Mouse (Mus musculus) lung, adult 18-20 months (tissue): ENCODE measurements around the gene Slc5a11.

Experiments
- DNase-seq, 2 experiments: peaks; one replicate each; pipeline ENCODE4 v3.0.0; 2022; ENCODE audit warnings: mixed read lengths in 2 of 2

The Slc5a11 gene

GRCm38 (mm10) chr7:123214365-123215075 lies at the start of gene Slc5a11:
Gene Slc5a11 (plus strand): TSS chr7:123214780.
- no peak for DNase-seq

DNA sequence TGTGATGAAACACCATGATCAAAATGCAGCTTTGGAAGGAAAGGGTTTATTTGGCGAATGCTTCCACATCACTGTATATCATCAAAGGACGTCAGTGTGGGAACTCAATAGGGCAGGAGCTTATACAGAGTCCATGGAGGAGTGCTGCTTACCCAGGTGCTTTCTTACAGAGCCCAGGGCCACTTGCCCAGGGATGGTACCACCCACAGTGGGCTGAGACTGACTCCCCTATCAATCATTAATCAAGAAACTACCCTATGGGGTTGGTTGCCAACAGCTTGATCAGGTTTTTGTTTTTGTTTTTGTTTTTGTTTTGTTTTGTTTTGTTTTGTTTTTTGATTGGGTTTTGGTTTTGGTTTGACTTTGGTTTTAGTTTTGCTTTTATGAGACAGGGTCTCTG lies 47.1 kb upstream of the Slc5a11 start:
- no peak for DNase-seq

GRCm38 (mm10) chr7:123169618-123170017 lies 45.0 kb upstream of the Slc5a11 start:
- no peak for DNase-seq

DNA sequence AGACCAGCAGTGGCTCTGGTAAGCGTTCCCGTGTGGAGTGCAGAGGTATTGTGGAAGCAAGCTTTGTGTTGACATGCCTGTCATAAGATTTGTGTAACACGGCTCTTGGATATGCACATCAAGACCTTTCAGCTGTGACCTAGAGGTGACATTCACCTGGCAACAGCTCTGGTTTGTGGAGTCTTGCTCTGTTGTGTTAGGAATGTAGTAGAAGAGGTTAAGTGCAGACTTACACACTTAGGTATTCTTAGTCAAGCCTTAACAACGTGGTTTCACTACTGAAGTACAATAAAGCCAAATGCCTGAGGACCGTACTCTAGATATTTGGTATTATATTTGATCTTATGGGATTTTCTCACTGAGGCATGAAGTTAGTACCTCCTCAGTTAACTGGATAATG lies 42.5 kb upstream of the Slc5a11 start:
- peak in 1 of 2 experiments; percentile 31 for DNase-seq

DNA sequence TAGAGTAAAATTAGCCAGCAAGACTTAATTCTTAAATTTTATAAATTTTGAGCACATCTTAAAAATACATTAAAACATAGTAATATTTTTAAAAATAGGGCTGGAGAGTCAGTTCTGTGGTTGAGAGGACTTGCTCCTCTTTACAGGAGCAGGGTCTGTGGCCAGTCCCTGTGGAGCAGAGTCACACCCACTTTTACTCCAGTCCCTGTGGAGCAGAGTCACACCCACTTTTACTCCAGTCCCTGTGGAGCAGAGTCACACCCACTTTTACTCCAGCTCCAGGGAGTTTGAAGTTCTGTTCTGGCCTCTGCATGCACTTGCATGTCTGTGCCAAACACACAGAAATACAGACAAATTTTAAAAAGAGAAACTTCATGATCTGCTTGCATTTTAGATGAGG lies 37.4 kb upstream of the Slc5a11 start:
- DNase-seq, result no peak

- peak in 1 of 2 experiments; percentile 31 for DNase-seq
These were observed 32.5 kb upstream of the Slc5a11 start for GRCm38 (mm10) chr7:123181787-123182701.

DNA sequence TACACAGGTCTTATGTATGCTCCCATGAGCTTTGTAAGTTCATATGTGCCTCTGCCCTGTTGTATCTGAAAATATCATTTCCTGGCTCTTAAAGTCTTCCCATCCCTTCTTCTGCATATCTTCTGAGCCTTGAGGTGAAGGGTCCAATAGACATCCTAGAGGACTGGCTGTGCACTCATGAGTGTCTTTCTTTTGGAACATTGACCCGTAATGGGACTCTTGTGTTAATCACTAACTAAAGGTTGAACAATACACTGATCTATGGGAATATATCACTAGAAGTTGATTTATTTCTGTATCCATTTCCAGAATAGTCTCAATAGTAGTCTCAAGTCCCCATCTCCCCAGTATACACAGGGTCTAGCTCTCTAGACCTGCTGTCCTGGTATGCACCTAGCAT lies 29.7 kb upstream of the Slc5a11 start:
- DNase-seq, result no peak

DNA sequence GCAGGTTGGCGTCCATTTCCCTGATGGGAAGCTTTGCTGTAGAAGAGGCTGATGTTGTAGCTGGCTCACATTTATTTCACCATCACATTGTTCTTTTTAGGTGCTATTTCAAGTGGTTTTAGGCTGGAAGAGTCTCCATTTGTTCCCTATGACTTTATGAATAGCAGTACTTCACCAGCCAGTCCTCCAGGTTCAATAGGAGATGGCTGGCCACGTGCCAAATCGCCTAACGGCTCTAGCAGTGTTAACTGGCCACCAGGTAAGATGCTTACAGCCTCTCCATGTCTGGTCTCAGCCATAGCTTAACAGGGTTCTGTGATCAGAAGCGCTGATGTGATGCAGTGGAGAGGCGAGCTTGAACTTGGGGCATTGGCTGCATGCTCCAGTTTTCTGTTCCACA lies 28.1 kb upstream of the Slc5a11 start:
- DNase-seq, result no peak

- no peak for DNase-seq
These were observed 27.3 kb upstream of the Slc5a11 start for GRCm38 (mm10) chr7:123187246-123187645.

GRCm38 (mm10) chr7:123188462-123188861 lies 26.1 kb upstream of the Slc5a11 start:
- DNase-seq, result no peak

DNA sequence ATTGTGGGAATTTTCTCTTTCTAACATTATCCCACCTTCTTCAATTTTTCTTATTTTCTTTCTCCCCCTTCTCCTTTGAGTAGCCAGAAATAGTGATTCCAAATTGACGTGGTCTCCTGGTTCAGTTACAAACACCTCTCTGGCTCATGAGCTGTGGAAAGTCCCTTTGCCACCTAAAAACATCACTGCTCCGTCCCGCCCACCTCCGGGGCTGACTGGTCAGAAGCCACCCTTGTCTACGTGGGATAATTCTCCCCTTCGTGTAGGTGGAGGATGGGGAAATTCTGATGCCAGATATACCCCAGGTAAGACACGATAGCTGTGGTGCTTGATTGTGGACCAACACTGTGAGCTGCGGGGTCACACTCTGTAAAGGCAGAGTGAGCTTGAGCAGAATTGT lies 24.8 kb upstream of the Slc5a11 start:
- no peak for DNase-seq

DNA sequence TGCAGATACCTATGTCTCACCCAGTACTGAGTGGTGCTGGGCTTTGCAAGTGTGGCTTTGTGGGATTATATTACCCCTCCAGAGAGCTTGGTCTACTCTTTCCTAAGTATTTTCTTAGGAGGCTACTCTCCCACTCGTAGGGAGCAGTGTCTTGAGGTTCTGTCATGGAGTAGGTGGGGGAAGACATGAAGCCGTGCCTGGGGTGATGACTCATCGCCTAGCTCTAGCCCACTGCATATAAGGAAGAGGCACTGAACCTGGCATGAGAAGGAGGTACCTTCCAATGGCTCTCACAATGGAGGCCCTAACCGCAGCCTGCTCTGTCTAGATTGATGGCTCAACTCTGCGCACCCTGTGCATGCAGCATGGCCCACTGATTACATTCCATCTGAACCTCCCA lies 22.8 kb upstream of the Slc5a11 start:
- DNase-seq, result no peak

DNA sequence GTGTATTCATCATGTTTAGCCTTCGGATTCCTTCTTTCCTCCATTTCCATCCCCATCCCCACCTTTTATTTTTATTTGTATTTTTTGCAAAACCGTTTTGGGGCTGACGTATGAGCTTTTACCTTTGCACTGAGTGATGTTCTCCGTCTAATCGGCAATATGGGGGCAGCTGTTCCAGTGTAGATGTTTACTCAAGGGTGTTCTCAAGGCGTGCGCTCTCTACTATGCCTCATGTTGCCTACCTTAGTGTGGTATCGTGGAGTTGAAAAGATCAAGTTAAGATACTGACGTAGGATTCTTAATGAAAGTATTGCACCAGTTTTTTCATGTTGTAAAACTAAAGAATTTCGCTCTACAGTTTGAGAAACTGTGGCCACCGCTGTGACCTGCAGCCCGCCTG lies 21.4 kb upstream of the Slc5a11 start:
- no peak for DNase-seq

DNA sequence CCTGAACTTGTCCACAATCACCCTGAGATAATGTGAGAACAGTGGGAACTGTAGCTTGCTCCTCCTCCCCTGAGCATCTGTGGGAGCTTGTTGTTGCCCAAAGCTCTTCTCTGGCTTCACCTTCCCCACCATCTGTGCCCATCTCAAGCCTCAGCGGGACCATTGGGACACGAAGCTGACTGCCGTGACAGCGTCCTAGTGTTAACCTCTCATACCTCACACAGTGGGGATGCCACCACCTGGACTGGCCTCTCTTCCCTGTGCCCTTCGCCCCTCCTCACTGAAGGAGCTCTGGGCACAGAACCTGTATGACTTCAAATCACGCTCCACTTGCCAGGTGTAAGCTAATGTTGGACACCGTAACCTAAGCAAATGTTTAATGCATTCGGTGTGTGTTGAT lies 19.9 kb upstream of the Slc5a11 start:
- no peak for DNase-seq

GRCm38 (mm10) chr7:123196432-123196831 lies 18.1 kb upstream of the Slc5a11 start:
- DNase-seq, result no peak

- DNase-seq, result no peak
These were observed 15.9 kb upstream of the Slc5a11 start for GRCm38 (mm10) chr7:123198695-123199094.

DNA sequence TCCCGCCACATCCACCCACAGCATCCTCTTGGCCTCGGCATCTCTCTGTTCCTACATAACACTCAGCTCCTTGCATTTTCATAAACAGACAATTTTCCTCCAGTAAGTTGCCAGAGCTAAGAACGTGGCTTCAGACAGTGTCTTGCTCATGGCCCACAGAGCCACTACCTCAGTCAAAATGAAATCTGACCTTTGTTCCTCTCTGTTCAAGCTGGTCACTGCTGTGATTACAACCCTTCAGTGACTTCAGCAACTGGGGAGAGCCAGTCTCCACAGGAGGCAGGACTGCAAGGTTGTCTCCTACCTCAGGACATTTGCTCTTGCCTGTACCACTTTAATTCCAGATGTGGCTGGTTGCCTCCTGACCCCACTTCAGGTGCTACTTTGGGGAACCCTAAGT lies 15.4 kb upstream of the Slc5a11 start:
- no peak for DNase-seq

GRCm38 (mm10) chr7:123199656-123200206 lies 14.8 kb upstream of the Slc5a11 start:
- DNase-seq, result peak; percentile 13 to 47

GRCm38 (mm10) chr7:123200722-123201121 lies 13.9 kb upstream of the Slc5a11 start:
- DNase-seq, result no peak

GRCm38 (mm10) chr7:123205261-123205660 lies 9.3 kb upstream of the Slc5a11 start:
- DNase-seq, result peak; percentile 16 to 18

- no peak for DNase-seq
These were observed 7.0 kb upstream of the Slc5a11 start for GRCm38 (mm10) chr7:123207561-123207960.

GRCm38 (mm10) chr7:123209864-123210263 lies 4.7 kb upstream of the Slc5a11 start:
- DNase-seq, result no peak

DNA sequence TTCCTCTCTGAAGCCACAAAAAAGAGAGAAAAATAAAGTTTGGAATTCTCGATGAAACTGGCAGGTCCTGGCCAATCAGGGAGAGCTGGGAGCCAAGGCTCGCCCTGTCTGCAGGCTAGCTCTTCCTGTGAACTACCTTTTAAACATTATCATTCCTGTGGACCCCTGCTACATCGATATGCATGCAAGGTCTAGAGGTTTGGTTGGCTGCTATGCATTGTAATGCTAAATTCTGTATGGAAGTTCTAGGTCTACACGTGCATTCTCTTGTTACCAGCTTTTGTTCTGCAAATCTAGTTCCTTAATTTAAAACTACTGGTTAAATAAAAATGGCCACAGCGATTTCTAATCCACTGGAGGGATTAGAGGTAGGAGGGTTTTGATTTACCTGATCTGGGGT lies 3.1 kb upstream of the Slc5a11 start:
- no peak for DNase-seq

DNA sequence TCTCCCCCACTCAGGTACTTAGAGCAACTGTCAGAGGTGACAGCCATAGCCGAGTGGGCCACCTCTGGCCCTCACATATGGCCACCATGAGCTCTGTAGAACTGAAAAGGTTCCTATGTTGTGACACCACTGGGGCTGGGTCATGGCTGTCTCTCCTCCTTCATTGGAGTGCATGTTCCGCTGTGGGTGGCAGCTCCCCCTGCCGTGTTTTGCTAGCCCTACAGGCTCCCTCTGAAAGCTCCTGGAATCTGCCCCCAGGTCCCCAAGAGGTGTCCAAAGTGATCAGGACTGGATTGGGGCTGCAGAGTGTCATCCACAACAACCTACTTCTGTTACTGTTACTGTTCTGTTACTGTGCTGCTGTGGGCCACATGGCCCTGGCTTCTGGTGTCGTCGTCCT lies 2.3 kb upstream of the Slc5a11 start:
- no peak for DNase-seq
